Mouse (Mus musculus): ENCODE measurements at regions not wholly inside any gene's neighbourhood (a gene's known extent, or its start where the extent isn't known, plus 50 kb on each side); places are given as distances from the start of the nearest gene placed in this dataset.

- Histone ChIP-seq H3K27me3 (ENCODE audit: control insufficient read depth, insufficient read depth, low read length) (no peaks in the 10 kb centered on the region), H3K36me3 (ENCODE audit: control insufficient read depth, insufficient read depth, low read length) (no peaks in the 10 kb centered on the region), H3K4me1 (ENCODE audit: control insufficient read depth, insufficient read depth, insufficient read length, low read length) (no peaks in the 10 kb centered on the region), H3K4me3 (ENCODE audit: low read depth, low read length) (no peak overlapping the region), H3K27ac (ENCODE audit: insufficient read depth, low read depth, low read length) (no peak overlapping the region)
- TF ChIP-seq CTCF (IDR thresholded peaks at IDR 0.05; ENCODE audit: extremely low read depth, insufficient read length, insufficient replicate concordance, low read depth, low read length): no peak
- no peak for TF ChIP-seq POLR2A (IDR thresholded peaks at IDR 0.05; ENCODE audit: low read depth, low read length)
- WGBS: 79% methylated on average over 4 of the region's 4 CpGs
Observed at GRCm38 (mm10) chr16:71255740-71256139, 942.0 kb downstream of the Gbe1 start.

DNA sequence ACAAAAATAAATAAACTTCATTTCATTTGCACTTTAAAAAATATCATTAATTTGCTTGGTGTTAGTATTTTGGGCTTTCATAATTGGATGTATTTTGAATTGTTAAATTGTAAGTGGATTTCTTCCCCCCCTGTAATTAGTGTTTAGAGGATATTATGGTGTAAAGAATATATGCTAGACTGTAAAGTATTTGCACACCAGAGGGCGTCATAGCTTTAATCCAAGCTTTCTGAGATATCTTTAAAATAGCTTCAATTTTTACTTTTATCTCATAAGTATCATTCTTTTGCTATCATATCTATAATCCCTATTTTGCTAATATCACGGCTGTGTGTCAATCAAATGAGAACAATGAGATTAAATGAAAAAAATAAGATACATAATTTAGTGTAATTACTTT lies 942.4 kb downstream of the Gbe1 start:
- TF ChIP-seq CTCF (IDR thresholded peaks at IDR 0.05; ENCODE audit: extremely low read depth, insufficient read length, insufficient replicate concordance, low read depth, low read length) (no peak), POLR2A (IDR thresholded peaks at IDR 0.05; ENCODE audit: low read depth, low read length) (no peak)
- Histone ChIP-seq H3K4me3 (ENCODE audit: low read depth, low read length) (no peak overlapping the region), H3K36me3 (ENCODE audit: control insufficient read depth, insufficient read depth, low read length) (no peaks in the 10 kb centered on the region), H3K27ac (ENCODE audit: insufficient read depth, low read depth, low read length) (no peak overlapping the region), H3K4me1 (ENCODE audit: control insufficient read depth, insufficient read depth, insufficient read length, low read length) (no peaks in the 10 kb centered on the region), H3K27me3 (ENCODE audit: control insufficient read depth, insufficient read depth, low read length) (no peaks in the 10 kb centered on the region)
- WGBS: 76% methylated on average over 2 of the region's 2 CpGs

- no peaks in the 10 kb centered on the region for H3K27me3 ChIP-seq (ENCODE audit: control insufficient read depth, insufficient read depth, low read length)
- TF ChIP-seq CTCF (IDR thresholded peaks at IDR 0.05; ENCODE audit: extremely low read depth, insufficient read length, insufficient replicate concordance, low read depth, low read length): no peak
- no peak for TF ChIP-seq POLR2A (IDR thresholded peaks at IDR 0.05; ENCODE audit: low read depth, low read length)
- H3K4me3 ChIP-seq (ENCODE audit: low read depth, low read length): no peak overlapping the region
- H3K27ac ChIP-seq (ENCODE audit: insufficient read depth, low read depth, low read length): no peak overlapping the region
- WGBS: 65% methylated on average over 5 of the region's 5 CpGs
- no peaks in the 10 kb centered on the region for H3K36me3 ChIP-seq (ENCODE audit: control insufficient read depth, insufficient read depth, low read length)
- H3K4me1 ChIP-seq (ENCODE audit: control insufficient read depth, insufficient read depth, insufficient read length, low read length): no peaks in the 10 kb centered on the region
Observed at GRCm38 (mm10) chr16:71267191-71267590, 953.4 kb downstream of the Gbe1 start.
